Mouse (Mus musculus) cerebral cortex, adult 2 months (tissue): ENCODE data around the gene Yipf1.

Source experiments
- WGBS: fragments of 180-500 bp; shearing (Covaris S2); methylation state at CpG from one replicate; pipeline ENCODE4 v1.1.7; 2018; 5-methylcytosine and 5-hydroxymethylcytosine counted together

The Yipf1 gene

DNA sequence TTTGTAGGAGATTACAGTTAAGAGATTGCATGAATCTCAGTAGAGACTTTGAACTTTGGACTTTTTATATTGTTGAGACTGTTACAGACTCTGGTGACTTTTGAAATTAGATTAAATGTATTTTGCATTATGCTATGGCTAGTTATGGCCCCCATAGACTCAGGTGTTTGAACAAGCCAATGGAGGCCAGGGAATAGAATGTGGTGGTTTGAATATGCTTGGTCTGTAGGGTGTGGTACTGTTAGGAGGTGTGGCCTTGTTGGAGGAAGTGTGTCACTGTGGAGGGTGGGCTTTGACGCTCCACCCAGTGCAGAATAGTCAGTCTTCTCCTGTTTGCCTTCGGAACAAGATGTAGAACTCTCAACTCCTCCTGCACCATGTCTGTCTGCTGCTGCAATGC lies 8.9 kb downstream of the Yipf1 start:
- WGBS, result 95% methylated on average over 2 of the region's 2 CpGs

DNA sequence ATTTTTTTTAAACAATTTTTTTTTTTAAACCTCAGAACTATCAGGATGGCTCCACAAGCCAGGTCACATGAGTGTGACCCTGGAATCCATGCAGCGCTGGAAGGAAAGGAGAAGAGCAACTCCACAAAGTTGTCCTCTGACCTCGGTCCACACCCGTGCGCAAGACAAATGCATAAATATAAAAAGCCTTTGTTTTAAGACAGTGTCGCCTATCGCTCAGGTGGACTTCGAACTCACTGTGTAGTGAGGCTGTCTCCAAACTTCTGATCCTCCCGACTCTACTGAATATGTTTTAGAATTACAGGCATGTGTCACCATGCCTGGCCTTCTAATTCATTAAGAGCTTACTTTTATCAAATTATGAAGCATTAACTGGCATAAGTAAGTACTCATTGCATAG lies 14.4 kb downstream of the Yipf1 start:
- WGBS, result 95% methylated on average over 8 of the region's 8 CpGs

DNA sequence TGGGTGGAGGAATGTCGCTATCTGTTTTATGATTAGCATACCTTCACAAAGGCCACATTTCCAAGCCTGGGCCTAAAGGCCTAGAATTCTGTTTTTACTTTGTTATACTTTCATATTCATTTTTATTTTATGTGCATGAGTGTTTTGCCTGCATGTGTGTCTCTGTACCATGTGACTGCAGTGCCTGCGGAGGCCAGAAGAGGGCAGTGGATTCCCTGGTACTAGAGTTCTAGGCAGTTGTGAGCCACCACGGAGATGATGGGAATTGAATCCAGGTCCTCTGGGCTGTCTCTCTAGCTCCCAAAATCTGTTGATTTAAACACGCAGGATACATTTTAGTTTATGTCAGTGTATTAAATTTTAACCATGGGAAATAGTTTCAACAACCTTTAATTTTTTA lies 19.4 kb downstream of the Yipf1 start:
- WGBS, result 94% methylated on average over 4 of the region's 4 CpGs

DNA sequence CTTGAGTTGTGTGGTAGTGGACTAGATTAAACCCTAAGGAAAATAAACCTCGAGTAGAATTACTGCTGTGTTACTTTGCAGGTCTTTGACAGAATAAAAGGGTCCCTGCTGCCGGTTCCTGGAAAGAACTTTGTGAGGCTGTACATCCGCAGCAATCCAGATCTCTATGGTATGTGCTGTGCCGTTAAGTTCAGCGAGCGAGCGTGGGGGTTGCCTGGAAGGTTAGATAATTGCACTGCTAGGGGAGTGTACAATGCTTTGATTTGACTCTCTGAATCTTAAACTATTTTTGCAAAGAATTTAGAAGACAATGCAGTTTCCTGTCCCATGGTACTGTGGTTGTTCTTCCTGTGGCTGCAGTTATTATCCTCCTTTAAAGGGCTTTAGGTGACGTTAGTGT lies 22.2 kb downstream of the Yipf1 start:
- 79% methylated on average over 8 of the region's 8 CpGs for WGBS

DNA sequence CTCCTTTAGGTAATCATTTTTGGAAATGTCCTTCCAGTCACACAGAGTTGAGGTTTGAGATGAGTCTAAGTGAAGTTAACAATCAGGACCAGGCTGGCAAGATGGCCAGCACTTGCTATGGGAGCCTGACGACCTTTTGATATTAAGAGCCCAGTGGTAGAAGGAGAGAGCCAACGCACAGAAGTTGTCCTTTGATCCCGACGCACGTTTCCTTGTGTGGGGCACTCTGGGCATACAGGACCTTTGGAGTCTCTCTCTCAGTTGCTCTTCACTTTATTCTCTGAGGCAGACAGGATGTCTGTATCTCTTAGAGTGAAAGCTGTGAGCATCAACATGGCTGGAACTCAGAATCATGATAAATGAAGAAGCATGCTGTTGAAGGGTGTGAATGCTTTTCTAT lies 23.3 kb downstream of the Yipf1 start:
- 86% methylated on average over 5 of the region's 5 CpGs for WGBS

DNA sequence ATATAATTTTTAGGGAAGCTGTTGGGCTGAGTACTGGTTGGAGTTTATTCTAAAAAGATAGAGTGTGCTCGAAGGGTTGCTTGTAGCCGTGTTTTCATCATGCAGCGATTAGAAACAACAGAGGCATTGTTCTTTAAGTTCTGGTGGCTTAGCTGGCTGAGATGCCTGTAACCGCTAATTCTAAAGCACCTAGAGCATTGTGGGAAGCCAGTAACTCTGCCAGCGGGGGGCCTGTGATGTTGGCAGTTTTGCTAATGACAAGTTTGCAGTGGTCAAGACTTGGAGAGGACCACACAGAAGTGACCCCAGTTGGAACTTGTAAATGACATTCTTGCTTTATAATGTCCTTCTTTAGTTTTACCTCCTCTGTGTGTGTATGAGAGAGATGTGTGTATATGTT lies 27.2 kb downstream of the Yipf1 start:
- 65% methylated on average over 5 of the region's 5 CpGs for WGBS

DNA sequence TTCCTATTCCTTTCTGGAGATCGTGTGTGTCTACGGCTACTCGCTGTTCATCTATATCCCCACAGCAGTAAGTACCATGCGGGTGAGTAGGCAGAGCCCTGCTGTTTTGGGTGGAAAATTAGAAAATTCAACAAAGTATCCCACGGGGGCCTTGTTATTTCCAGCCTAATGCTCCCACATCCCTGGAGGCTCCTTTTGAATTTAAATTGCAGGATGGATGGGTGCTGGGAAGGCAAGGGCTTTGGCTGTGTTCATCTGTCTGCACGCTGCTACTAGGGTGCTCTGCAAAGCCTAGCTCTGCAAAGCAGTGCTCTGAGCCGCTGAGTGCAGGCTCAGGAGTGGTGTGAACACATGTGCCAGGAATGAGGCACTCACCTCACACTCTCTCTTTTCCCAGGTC lies 30.4 kb downstream of the Yipf1 start:
- WGBS, result 72% methylated on average over 7 of the region's 7 CpGs

DNA sequence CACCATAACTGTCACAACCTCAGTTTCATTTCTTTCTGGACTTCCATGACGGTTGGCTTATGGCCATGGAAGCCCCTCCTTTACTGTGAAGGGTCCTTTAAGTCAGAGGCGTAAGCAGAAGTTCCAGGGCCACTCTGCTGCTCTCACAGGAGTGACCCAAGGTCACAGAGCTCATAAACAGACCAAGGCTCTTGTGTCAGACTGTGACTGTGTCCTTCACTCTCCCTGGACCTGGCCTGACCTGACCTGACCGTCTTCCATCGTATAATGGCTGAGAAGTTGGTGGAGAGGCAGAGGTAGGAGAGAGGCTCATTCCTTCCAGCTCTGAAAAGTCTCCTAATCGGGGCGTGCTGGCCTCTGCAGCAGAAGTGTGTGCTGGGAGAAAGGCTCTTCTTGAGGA lies 33.1 kb downstream of the Yipf1 start:
- 92% methylated on average over 6 of the region's 6 CpGs for WGBS

DNA sequence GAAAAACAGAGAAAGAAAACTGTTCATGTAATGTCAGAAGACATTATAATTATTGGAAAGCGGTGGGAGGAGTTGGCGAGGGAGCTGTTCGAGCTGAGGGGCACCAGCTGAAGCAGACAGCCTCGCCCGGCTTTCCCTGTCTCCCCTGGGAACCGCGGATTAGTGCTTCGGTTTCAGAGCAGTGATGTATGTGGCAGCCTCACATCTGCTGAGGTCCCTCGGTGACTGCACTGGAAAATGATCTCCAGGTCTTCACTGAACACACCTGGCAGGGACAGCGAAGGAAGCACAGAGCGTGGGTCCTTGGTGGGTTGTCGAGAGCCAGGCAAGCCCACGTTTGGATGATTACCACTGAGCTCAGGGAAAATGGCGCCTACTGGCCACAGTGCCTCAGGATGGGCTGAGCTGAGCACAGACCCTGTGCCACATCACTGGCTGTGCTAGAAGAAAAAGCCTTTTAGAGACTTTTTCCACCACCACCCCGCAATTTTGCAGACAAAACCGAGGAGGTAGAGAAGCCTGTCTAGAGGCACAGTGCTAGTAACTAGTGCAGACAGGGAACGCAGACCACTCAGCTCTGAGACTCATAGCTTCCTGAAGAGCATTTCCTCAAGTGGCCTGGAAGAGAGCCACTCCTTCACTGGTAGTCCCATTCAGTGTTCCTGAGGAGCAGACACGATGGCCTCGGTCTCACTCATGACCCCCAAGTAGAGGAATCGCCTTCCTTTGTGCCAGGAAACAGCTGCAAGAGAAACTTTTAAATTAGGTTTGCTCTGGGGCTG lies 34.6 kb downstream of the Yipf1 start:
- WGBS, result 76% methylated on average over 20 of the region's 20 CpGs

DNA sequence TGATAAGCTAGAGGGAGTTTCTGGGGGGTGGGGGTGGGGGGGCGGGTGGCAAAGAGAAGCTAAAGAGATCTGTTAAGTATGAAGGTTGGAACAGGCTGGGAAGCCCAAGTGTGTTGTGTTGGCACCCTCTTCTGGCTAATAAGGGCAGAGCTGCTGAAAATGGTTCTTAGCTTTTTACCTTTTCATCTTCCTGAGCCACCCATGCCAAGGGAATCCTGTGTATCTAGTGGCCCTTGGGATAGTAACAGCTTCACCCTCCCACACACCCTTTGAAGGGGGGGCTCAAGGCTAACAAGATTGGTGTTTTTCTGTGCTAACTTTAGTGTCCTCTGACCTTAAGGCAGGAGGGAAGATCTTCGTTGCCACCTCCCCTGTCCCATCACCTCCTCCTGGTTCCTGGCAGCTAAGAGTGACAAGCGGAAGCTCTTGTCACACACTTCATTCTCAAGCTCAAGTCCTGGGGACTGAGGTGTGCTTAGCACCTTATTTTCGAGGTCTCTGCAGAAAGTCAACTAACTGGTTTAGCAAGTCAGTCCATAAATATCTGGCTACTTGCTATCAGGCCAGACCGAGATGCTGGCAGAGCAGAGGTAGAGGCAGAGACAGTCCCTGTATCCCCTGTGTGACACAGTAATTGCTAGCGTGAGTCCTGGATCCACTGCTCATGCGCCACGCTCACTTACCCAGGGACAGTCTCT lies 35.3 kb downstream of the Yipf1 start:
- WGBS, result 78% methylated on average over 8 of the region's 8 CpGs

DNA sequence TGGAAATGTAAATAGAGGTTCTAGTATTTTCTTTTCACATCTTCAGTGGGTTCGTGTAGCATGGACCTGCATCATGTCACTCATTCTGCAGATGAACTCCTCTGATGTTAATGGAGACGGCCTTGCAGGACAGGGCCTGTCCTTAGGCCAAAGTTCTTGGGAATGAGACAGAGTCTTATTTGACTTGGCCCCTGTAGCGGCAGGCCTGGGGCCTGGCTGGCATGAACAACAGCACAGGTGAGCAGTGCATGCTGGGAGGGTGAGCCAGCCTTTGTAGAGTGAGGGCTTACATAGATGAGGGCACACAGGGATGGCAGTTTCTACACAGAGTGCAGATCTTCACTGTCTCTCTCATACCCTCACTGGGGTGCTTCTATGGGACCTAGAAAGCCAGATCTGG lies 39.4 kb downstream of the Yipf1 start:
- 97% methylated on average over 3 of the region's 3 CpGs for WGBS

DNA sequence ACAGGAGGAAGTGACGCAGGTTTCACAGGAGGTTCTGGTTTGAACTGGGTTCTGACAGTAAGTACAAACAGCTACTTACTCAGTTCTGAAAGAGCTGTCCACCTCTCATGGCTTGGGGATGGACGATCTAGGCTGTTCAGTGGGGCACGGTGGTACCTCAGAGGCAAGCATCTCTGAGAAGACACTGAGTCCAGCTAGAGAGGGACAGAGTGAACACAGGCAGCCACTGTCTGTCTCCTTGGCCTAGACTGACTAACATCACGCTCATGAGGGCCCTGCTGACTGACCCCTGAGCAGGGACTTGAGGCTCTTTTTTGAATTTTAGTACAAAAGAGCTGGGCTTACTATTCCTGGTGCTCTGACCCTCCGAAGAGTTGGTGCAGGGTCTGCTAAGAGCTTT lies 40.0 kb downstream of the Yipf1 start:
- WGBS, result 85% methylated on average over 5 of the region's 5 CpGs

DNA sequence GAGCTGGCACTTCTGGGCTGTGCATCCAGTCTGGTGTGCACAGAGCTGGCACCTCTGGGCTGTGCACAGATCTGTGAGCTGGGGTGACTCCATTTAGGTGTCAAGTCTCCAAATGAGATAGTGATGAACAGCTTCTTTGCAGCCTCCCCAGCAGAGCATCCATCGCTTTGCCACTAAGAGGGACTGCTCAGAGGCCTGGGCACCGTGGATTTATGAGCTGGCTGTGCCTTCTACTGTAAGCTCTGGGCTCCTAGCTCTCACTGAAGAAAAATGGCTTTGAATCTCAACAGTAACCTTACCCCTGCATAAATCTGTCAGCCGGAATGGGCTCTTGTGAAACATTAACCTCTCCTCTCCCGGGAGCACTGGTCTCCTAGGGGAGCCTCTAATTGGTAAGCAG lies 40.4 kb downstream of the Yipf1 start:
- 70% methylated on average over 4 of the region's 4 CpGs for WGBS

DNA sequence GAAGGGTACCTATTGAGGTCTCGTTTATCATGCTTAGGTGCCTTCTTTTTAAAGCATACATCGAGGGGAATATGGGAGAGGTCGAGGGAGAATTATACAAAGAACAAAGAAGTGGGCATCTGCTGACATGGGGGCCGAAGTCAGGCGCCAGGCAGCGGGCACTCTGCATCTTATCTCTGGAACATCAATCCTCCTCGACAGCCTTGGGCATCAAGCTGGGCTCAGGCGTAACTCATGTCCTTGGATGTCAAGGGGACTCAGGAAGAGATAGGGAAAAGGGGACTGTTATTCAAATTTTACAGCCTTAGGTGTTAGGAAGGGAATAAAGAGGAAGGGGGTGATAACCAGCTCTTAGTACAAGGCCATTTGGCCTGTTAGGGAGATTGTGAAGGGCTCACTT lies 43.0 kb downstream of the Yipf1 start:
- WGBS, result 88% methylated on average over 8 of the region's 8 CpGs

DNA sequence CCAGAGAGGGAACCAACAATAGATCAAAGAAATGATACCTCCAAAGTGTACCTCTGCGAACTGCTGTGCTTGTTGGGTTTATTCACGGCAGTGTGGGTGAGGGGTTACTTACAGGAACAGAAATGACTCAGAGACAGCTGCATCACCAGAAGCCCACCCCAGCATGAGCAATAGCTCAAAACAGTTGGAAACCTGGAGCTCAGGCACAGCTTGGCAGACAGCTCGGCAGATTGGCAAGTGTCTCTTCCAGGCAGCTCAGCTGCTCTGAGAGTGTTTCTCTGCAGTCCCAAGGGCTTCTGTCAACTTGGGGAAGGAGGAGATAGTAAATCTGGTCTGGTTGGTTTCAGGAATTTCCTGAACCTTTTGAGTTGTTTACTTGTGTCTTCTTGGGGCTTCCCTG lies 44.3 kb downstream of the Yipf1 start:
- 59% methylated on average over 3 of the region's 3 CpGs for WGBS

DNA sequence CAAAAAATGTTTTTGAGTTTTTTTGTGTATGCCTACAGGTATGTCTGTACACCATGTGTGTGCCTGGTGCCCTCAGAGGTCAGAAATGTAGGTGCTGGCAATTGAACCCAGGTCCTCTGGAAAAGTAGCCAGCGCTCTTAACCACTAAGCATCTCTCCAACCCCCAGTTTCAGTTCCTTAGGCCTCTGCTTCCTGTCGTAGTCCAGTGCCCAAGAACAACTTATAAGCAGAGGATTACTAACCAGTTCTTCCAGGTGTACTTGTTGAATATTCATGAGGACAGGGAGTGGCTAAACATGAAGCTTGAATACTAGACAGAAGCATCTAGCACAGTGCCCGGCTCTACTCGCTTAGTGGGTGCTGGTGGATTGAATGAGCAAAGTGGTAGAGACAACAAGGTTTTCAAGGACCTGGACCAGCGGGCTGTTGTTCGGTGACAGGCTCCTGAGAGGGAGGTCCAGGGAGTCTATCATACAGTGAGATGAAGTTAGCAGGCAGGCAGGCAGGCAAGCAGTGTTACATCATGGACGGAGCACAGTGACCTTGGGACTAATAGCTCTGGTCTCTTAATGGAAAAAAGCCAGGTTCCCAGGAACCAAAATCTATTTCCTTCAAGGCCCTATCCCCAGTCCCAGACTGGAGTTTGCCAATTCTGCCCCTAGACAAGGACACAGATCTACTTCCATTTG lies 46.4 kb downstream of the Yipf1 start:
- WGBS, result 90% methylated on average over 7 of the region's 7 CpGs

DNA sequence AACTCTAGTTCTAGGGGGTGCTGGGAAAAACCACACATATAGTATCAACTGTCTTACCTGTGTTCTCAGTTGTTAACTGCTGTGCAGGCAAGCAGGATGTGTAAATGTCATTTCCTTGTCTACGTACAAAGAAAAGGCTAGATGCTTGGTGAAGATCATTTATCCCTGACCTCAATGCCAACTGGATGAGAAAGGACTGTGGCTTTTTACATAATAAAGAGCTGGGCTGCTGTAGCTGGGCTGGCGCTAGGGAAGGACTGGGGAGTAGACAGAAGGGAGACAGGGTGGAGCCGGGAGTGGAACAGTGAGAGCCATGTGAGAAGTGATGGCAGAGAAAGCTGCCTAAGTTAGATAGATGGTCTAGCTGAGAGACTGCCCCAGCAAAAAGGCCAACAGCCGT lies 48.6 kb downstream of the Yipf1 start:
- WGBS, result 71% methylated on average over 4 of the region's 4 CpGs

DNA sequence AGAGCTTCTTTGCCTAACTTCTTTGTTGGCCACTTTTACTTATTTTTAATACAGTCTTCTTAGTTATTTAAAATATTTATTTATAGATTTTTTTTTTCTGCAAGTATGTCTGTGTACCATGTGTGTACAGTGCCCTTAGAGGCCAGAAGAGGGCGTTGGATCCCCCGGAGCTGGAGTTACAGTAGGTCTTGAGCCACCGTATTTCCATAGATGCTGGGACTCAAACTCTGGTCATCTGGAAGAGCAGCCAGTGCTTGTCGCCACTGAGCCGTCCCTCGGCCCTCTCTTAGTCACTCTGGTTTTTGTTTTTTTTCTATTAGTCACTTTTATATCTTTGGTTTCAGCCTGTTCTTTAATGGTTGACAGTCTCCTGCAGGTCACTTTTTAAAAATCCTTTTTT lies 49.4 kb downstream of the Yipf1 start:
- 79% methylated on average over 6 of the region's 6 CpGs for WGBS

DNA sequence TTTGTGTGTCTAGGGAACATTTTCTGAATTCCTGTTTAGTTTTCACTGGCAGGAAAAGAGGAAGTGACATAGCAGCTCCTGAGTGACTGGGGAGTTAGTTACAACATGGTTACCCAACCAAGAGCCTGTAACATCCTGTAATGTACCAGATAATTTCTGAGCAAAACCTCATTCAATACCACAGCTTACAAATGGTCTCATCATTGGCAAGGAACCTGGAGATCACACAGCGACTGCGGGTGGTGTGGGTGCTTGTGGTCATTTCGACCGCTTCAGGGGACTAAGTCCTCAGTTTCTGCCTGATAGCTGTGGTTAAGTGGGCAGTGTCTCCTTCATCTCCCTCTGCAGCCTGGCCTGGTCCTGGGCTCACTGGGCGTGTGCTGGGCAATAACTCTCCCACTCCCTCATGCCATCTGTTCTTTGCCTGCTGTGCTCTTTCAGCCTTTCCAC lies 50.1 kb downstream of the Yipf1 start:
- WGBS, result 79% methylated on average over 5 of the region's 5 CpGs

DNA sequence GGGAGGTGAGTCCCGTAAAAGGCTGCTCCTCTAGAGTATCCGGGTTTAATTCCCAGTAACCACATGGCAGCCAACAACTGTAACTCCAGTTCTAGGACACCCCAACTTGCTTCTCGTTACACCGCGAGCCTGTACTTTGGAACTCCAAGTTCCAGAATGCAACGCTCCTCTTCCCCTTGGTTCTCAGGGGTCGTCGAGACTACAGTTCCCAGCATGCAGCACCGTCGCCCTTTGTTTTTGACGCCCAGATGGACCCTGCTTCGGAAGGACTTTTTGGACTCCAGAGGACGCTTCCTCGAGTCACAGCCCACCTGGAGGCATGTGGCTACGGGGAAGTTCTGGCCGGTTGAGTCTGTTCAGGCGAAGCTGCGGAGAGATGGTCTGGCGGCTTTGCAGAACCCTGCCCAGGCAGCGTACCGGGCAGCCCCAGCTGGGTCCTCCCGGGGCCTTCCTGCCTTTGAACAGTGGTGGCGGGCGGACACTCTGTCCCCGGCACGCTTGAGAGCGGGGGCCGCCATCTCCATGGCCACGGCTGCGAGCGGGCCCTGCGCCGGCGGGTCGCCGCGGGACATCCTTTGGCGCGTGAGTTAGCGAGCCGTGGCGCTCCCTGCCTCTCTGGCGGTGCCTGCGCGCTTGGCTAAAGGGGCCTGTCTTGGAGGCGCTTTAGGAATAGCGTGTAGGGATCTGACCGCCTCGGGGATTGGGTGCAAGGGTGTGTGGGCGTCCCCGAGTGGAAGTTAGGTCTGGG lies 53.6 kb downstream of the Yipf1 start, which contains the start of gene Ndc1:
Gene Ndc1 (plus strand): TSS at position 218 of the 748 bp plus-strand sequence.
- WGBS, result under 1% methylated on average over 51 of the region's 51 CpGs

DNA sequence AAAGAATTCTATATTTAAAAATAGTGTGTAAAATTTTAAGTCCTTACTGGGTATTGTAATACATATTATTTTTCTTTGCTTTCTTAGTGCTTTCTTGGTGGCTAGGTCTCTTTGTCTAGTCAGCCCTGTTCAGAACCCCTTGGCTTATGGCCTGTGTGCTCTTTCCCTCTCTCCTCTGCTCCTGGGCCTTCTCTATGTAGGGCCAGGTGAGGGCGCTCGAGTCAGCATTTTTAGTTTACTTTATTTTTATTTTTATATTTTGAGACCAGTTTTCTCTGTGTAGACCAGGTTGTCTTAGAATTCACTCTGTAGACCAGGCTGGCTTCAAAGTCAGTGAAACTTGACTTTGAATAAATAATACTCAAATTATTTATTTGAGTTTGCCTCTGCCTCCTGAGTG lies 58.1 kb downstream of the Yipf1 start:
- WGBS, result 84% methylated on average over 2 of the region's 2 CpGs

DNA sequence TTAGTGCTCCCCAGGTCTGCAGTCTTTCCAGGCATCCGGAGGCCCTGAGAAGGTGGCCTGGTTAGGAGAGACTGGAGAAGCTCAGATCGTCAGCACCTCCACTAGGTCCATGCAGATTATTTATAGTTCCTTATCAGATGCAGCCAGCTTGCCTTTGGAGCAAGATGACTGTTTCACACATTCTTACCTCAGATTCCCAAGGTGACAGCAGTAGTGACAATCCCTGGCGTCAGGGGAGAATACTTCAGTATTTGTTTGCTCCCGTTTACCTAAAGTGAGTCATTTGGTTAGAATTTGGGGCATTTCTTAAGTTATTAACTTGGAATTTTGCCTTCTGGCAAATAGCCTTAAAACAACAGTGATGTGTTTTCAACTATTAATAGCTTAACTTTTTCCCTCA lies 60.5 kb downstream of the Yipf1 start:
- WGBS, result 79% methylated on average over 4 of the region's 4 CpGs
